Mouse (Mus musculus): ENCODE results near the gene Mpdu1.

DNA sequence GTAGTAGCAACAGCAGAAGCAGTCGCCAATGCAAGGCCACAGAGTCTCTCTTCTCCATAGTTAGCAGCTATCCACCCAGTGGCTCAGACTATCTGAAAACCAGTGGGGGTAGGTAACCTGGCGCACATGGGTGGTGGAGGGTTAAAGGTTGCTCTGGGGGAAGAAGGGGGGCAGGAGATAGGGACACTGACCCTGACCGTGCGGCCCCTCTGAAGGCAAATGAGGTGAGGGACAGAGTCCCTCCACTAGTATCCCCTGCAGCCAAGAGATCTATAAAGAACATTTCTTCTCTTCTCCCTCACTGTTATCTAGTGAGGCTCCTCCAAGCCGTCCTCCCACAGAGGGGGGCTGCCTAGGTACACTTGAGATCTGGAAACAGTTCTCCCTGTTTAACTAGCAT, 44.6 kb downstream of the Mpdu1 start, which contains the start of gene Shbg:
- TF ChIP-seq RCOR1 (conservative IDR thresholded peaks at IDR 0.05; ENCODE audit: low read depth, low read length) (no peak), MAZ (IDR thresholded peaks at IDR 0.05; ENCODE audit: low read depth, low read length) (no peak), E2F4 (IDR thresholded peaks at IDR 0.05; ENCODE audit: insufficient replicate concordance, low read depth, low read length) (no peak), HCFC1 (IDR thresholded peaks at IDR 0.05; ENCODE audit: low read depth, low read length) (no peak), USF1 (IDR thresholded peaks at IDR 0.05; ENCODE audit: low read depth, low read length) (no peak), KAT2A (IDR thresholded peaks at IDR 0.05; ENCODE audit: insufficient replicate concordance, low read length) (no peak), SMC3 (IDR thresholded peaks at IDR 0.05; ENCODE audit: low read depth, low read length) (no peak), CTCF (conservative IDR thresholded peaks at IDR 0.05 in 1 of 2, IDR thresholded peaks at IDR 0.05 in 1 of 2; ENCODE audit: low read depth in 2 of 2, low read length in 2 of 2) (no peak), ELF1 (IDR thresholded peaks at IDR 0.05; ENCODE audit: low read depth, low read length) (no peak), NELFE (IDR thresholded peaks at IDR 0.05; ENCODE audit: low read depth, low read length) (no peak), ETS1 (conservative IDR thresholded peaks at IDR 0.05; ENCODE audit: low read depth, low read length) (no peak), ZMIZ1 (IDR thresholded peaks at IDR 0.05; ENCODE audit: low read depth, low read length) (no peak), GABPA (IDR thresholded peaks at IDR 0.05; ENCODE audit: insufficient replicate concordance, low read depth, low read length) (no peak), EP300 (IDR thresholded peaks at IDR 0.05; ENCODE audit: low read length) (no peak)

All from CH12.LX (cell line).